Mouse (Mus musculus) neural tube, embryonic 11.5 days (tissue): ENCODE results near the gene Dock9. TPM values are rescaled to one million over a fixed set of nuclear protein-coding genes. Genes with fewer than 3 reads are reported as not detected.

Experiments
- ATAC-seq: fragments of 200-750 bp; cut with Nextera tagmentation; 2 replicates; pipeline ENCODE4 v1.8.0; 2017; ENCODE audit warnings: moderate number of reproducible peaks, mild to moderate bottlenecking, moderate TSS enrichment, moderate library complexity; ENCODE audit not compliant: insufficient read depth, low FRiP score, low TSS enrichment
- DNase-seq: peaks from one replicate; pipeline ENCODE4 v3.0.0-alpha.2; 2015; ENCODE audit warnings: low spot score
- H3K27ac ChIP-seq: fragments of 300-500 bp; sonication (generic); 2 replicates; pipeline ENCODE4 v1.5.1; 2014; ENCODE audit warnings: low read depth, mild to moderate bottlenecking, low read length
- H3K27me3 ChIP-seq: fragments of 300-500 bp; sonication (generic); 2 replicates; pipeline ENCODE4 v1.6.1; 2014; ENCODE audit warnings: mild to moderate bottlenecking, low read length, mixed read lengths; ENCODE audit not compliant: control insufficient read depth, insufficient read depth
- H3K36me3 ChIP-seq: fragments of 300-500 bp; sonication (generic); 2 replicates; pipeline ENCODE4 v1.6.1; 2014; ENCODE audit warnings: mild to moderate bottlenecking, low read length, moderate library complexity, mixed read lengths; ENCODE audit not compliant: control insufficient read depth, insufficient read depth
- H3K4me1 ChIP-seq: fragments of 300-500 bp; sonication (generic); 2 replicates; pipeline ENCODE4 v1.6.1; 2014; ENCODE audit warnings: low read length, mixed read lengths; ENCODE audit not compliant: control insufficient read depth, insufficient read depth
- H3K4me2 ChIP-seq: fragments of 300-500 bp; sonication (generic); 2 replicates; pipeline ENCODE4 v1.6.1; 2014; ENCODE audit warnings: low read depth, mild to moderate bottlenecking, moderate library complexity
- H3K4me3 ChIP-seq: fragments of 300-500 bp; sonication (generic); 2 replicates; pipeline ENCODE4 v1.5.1; 2014; ENCODE audit warnings: low read depth, low read length
- H3K9ac ChIP-seq: fragments of 300-500 bp; sonication (generic); 2 replicates; pipeline ENCODE4 v1.6.1; 2014; ENCODE audit warnings: mild to moderate bottlenecking, low read length
- H3K9me3 ChIP-seq: fragments of 300-500 bp; sonication (generic); 2 replicates; pipeline ENCODE4 v1.6.1; 2016; ENCODE audit warnings: low read length; ENCODE audit not compliant: control insufficient read depth
- WGBS: fragments of 180-500 bp; shearing (Covaris S2); extraction: QIAGEN DNeasy Blood & Tissue Kit; methylation state at CpG from one replicate; pipeline ENCODE4 v1.1.7; 2014; 5-methylcytosine and 5-hydroxymethylcytosine counted together
- polyA plus RNA-seq: library from polyadenylated mRNA; unstranded; fragments of >200 nt; fragmentation: Nextera tagmentation; extraction: Ambion mirVana; gene quantifications from 2 replicates; pipeline ENCODE4 v1.2.1, GENCODE M21; 2014

The Dock9 gene
- polyA plus RNA-seq, 1 experiment from 2014 or later: 4.2 TPM

- WGBS: 59% methylated on average over 21 of the region's 21 CpGs
- no peak overlapping the region for H3K9ac ChIP-seq
- no peaks in the 10 kb centered on the region for H3K9me3 ChIP-seq
- H3K27me3 ChIP-seq: no peaks in the 10 kb centered on the region
- DNase-seq (no peak), ATAC-seq (peak; percentile 52; the same call in 1 of the 2 replicates)
- no peak overlapping the region for H3K27ac ChIP-seq
- no peak overlapping the region for H3K4me2 ChIP-seq
- H3K36me3 ChIP-seq: no peaks in the 10 kb centered on the region
- peaks cover 10% of the 10 kb centered on the region; the same call in 1 of the 2 replicates for H3K4me1 ChIP-seq
- no peak overlapping the region for H3K4me3 ChIP-seq
These were observed 211.5 kb downstream of the Dock9 start for GRCm38 (mm10) chr14:121585906-121586765.

GRCm38 (mm10) chr14:121579055-121579454 lies 218.6 kb downstream of the Dock9 start:
- H3K4me3 ChIP-seq: no peak overlapping the region
- no peak for ATAC-seq

GRCm38 (mm10) chr14:121573391-121573790 lies 224.2 kb downstream of the Dock9 start:
- H3K27ac ChIP-seq: no peak overlapping the region
- H3K9me3 ChIP-seq: no peaks in the 10 kb centered on the region
- no peaks in the 10 kb centered on the region for H3K4me1 ChIP-seq
- H3K4me2 ChIP-seq: no peak overlapping the region
- ATAC-seq (no peak), DNase-seq (no peak)
- no peak overlapping the region for H3K4me3 ChIP-seq
- no peaks in the 10 kb centered on the region for H3K36me3 ChIP-seq
- no peaks in the 10 kb centered on the region for H3K27me3 ChIP-seq
- 87% methylated on average over 5 of the region's 5 CpGs for WGBS
- no peak overlapping the region for H3K9ac ChIP-seq

More at GRCm38 (mm10) chr14:121579055-121579454, 218.6 kb downstream of the Dock9 start:
- Histone ChIP-seq H3K9ac (no peak overlapping the region), H3K4me2 (no peak overlapping the region), H3K36me3 (no peaks in the 10 kb centered on the region), H3K9me3 (no peaks in the 10 kb centered on the region), H3K27me3 (no peaks in the 10 kb centered on the region), H3K27ac (no peak overlapping the region), H3K4me1 (no peaks in the 10 kb centered on the region)
- 41% methylated on average over 3 of the region's 3 CpGs for WGBS
- DNase-seq: peak; percentile 69

- ATAC-seq: peak; percentile 89
- DNase-seq: peak; percentile 68
- H3K4me1 ChIP-seq: peaks cover 23% of the 10 kb centered on the region
- WGBS: 13% methylated on average over 9 of the region's 9 CpGs
- H3K9me3 ChIP-seq: no peaks in the 10 kb centered on the region
- no peaks in the 10 kb centered on the region for H3K36me3 ChIP-seq
- no peak overlapping the region for H3K4me2 ChIP-seq
- no peak overlapping the region for H3K9ac ChIP-seq
- H3K4me3 ChIP-seq: no peak overlapping the region
- peak overlapping the region; percentile 54; the same call in 1 of the 2 replicates for H3K27ac ChIP-seq
- no peaks in the 10 kb centered on the region for H3K27me3 ChIP-seq
These were observed 230.8 kb downstream of the Dock9 start for GRCm38 (mm10) chr14:121566794-121567201.

- 54% methylated on average over 6 of the region's 6 CpGs for WGBS
These were observed 231.7 kb downstream of the Dock9 start for GRCm38 (mm10) chr14:121565930-121566329.

GRCm38 (mm10) chr14:121564656-121565055 lies 233.0 kb downstream of the Dock9 start:
- DNase-seq (peak; percentile 46), ATAC-seq (no peak; the same call in 1 of the 2 replicates)
- Histone ChIP-seq H3K9me3 (no peaks in the 10 kb centered on the region), H3K9ac (no peak overlapping the region), H3K27ac (no peak overlapping the region), H3K27me3 (no peaks in the 10 kb centered on the region), H3K4me1 (peaks cover 23% of the 10 kb centered on the region), H3K36me3 (no peaks in the 10 kb centered on the region), H3K4me2 (no peak overlapping the region), H3K4me3 (no peak overlapping the region)
- WGBS: 41% methylated on average over 7 of the region's 7 CpGs

More at GRCm38 (mm10) chr14:121565930-121566329, 231.7 kb downstream of the Dock9 start:
- Histone ChIP-seq H3K9me3 (no peaks in the 10 kb centered on the region), H3K9ac (no peak overlapping the region), H3K27me3 (no peaks in the 10 kb centered on the region), H3K4me2 (0 out of 2 replicates have a peak overlapping the region, but pooled peaks have one; percentile 7), H3K27ac (no peak overlapping the region; the same call in 1 of the 2 replicates), H3K4me1 (peaks cover 23% of the 10 kb centered on the region), H3K36me3 (no peaks in the 10 kb centered on the region), H3K4me3 (no peak overlapping the region)
- ATAC-seq (no peak), DNase-seq (no peak)

GRCm38 (mm10) chr14:121563954-121564353 lies 233.7 kb downstream of the Dock9 start:
- Histone ChIP-seq H3K9me3 (no peaks in the 10 kb centered on the region), H3K9ac (no peak overlapping the region), H3K4me1 (peaks cover 23% of the 10 kb centered on the region), H3K27me3 (no peaks in the 10 kb centered on the region), H3K36me3 (no peaks in the 10 kb centered on the region), H3K27ac (no peak overlapping the region), H3K4me3 (no peak overlapping the region), H3K4me2 (no peak overlapping the region)
- DNase-seq (no peak), ATAC-seq (no peak)
- WGBS: 82% methylated on average over 4 of the region's 4 CpGs

- no peak overlapping the region for H3K27ac ChIP-seq
- no peak overlapping the region for H3K4me2 ChIP-seq
- 0 out of 2 replicates have a peak, but pooled peaks cover 3% of the 10 kb centered on the region for H3K4me1 ChIP-seq
- no peak overlapping the region for H3K9ac ChIP-seq
- H3K27me3 ChIP-seq: no peaks in the 10 kb centered on the region
- no peak for ATAC-seq
- DNase-seq: no peak
- H3K9me3 ChIP-seq: no peaks in the 10 kb centered on the region
- H3K36me3 ChIP-seq: no peaks in the 10 kb centered on the region
- 72% methylated on average over 13 of the region's 13 CpGs for whole genome bisulfite sequencing
- H3K4me3 ChIP-seq: no peak overlapping the region
These were observed 238.6 kb downstream of the Dock9 start for GRCm38 (mm10) chr14:121559026-121559425.
